Mouse (Mus musculus) layer of hippocampus, adult 2 months (tissue): ENCODE measurements around the gene Tent4b. TPM values are rescaled to one million over a fixed set of nuclear protein-coding genes. Genes with fewer than 3 reads are reported as not detected.

Experiments used
- DNase-seq, 2 experiments: peaks; one replicate each; pipeline ENCODE4 v3.0.0; 2022; ENCODE audit warnings: low spot score in 2 of 2
- H3K27ac ChIP-seq: fragments of 200-600 bp; 2 replicates; pipeline ENCODE4 v1.8.1; 2022
- H3K4me3 ChIP-seq: fragments of 200-600 bp; 2 replicates; pipeline ENCODE4 v1.8.1; 2022; ENCODE audit warnings: mild to moderate bottlenecking
- CTCF ChIP-seq: fragments of 200-600 bp; conservative IDR thresholded peaks from 2 replicates; pipeline ENCODE4 v1.8.1; 2022; ENCODE audit warnings: antibody characterized with exemption, mild to moderate bottlenecking, moderate library complexity
- total RNA-seq, 2 experiments: library from RNA; stranded (reverse); gene quantifications; 2 replicates each; pipeline ENCODE4 v1.2.3; 2021

The Tent4b gene
- total RNA-seq, 2 experiments from 2014 or later = 37.3 to 37.5 TPM

DNA sequence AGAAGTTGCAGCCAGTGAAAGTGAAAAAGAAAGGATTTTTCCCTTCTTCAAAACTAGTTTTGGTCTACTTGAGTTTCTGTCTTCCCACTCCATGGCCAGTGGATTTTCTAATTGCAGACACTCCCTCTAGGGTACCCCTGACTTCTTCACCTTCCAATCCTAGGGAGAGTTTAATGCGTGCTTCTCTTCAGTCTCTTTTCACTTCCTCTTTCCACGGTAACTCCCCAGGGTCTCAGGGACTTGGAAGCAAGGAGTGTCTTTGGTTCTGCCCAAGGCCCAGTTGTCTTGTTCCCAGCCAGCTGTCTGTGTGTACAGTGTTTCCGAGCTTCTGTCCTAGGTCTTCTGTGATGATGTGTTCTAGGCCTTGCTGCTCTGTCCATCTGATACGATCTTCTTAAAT lies 42.9 kb downstream of the Tent4b start:
- H3K27ac ChIP-seq = no peak overlapping the region
- H3K4me3 ChIP-seq = no peak overlapping the region
- TF ChIP-seq CTCF = no peak
- no peak for DNase-seq

DNA sequence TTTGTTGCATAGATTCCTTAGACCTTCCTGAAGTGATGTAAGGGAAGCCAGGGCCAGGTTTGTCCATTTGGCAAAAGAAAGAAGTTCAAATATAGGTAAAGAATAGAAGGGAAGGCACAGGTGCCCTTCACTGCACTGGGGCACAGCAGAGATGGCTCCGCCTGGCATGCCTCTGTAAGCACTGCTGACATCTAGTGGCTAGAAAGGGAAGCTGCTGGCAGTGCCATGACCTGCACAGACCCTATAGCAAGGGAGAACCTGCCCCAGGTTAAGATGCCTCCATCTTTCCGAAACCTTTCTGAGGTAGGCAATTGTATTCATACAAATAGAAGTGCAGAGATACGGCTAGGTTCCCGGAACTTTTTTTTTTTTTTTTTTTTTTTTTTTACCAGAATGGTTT lies 45.3 kb downstream of the Tent4b start:
- H3K27ac ChIP-seq = no peak overlapping the region
- no peak overlapping the region for H3K4me3 ChIP-seq
- TF ChIP-seq CTCF = peak; percentile 87
- peak; percentile 38 to 48 for DNase-seq

DNA sequence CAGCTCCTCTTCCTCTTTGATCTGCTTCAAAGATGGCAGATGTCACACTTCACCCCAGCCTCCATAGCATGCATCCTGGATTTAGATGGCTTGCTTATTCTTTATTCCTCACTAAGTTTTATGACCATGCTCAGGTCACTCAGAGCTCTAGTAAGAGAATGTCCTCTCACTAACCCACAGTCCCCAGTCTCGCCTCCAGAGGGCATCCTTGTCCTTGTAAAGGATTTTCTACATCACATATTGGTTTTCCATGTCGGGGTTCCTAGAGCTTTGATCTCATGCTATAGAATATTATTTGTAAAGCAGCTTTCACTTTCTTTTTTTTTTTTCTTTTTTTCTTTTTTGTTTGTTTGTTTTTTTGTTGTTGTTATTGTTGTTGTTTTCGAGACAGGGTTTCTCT lies 53.8 kb downstream of the Tent4b start:
- Histone ChIP-seq H3K4me3 (no peak overlapping the region), H3K27ac (no peak overlapping the region)
- no peak for DNase-seq
- TF ChIP-seq CTCF = peak; percentile 70

DNA sequence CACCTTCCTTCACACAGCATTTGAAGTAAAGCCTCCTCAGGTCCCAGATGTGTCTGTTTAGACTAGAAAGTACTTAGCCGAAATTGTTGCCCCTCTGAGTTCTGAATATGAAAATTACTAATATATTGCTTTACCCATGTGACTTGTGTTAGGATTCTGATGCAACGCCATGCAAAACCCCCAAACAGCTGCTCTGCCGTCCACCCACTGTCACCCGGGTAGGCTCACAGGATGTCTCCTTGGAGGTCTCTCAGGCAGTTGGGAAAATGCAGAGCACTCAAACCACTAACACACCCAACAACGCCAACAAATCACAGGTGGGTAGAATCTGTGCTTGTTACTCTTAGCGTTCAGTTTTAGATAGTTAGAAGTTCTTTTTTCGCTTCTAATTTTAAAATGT lies 55.9 kb downstream of the Tent4b start:
- peak in 1 of 2 experiments; percentile 7 for DNase-seq
- no peak for TF ChIP-seq CTCF
- H3K4me3 ChIP-seq = no peak overlapping the region
- no peak overlapping the region for H3K27ac ChIP-seq

DNA sequence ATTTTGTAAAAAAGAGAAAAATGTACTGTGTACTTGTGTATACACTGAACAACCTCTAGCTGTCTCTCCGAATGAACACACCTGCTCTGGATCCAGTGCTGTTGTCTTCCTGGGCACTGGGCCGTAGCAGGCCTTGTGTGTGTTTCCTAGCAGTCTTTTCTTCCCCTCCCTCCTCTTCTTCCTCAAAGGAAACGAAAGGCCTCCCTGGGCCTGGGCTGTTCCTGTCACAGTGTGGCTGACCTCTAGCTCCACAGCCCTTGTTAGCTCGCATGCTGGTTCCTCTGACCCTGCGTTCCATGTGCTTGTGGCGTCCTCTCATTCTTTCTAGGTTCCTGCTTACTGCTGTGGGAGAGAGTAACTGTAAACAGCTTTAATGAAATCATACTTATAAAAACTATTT lies 59.0 kb downstream of the Tent4b start:
- no peak for TF ChIP-seq CTCF
- DNase-seq = no peak
- Histone ChIP-seq H3K4me3 (no peak overlapping the region), H3K27ac (no peak overlapping the region)

DNA sequence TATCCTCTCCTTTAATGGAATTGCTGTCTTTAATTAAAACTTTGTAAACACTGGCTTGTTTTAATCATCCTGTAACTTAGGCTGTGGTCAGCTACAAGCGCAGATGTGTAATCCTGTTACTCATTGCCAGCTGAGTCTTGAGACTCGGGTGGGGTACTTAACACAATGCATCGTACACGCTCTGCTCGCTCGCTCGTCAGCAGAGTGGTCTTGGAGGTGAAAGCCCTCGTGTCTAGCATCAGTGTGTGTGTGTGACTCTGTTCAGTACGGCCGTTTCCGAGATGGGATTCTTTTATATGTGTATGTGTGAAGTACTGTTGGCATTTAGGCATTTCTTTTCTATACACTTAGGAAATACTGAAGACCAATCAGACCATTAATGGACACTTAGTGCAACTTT lies 59.5 kb downstream of the Tent4b start:
- no peak for DNase-seq
- no peak for TF ChIP-seq CTCF
- Histone ChIP-seq H3K4me3 (no peak overlapping the region), H3K27ac (no peak overlapping the region)

DNA sequence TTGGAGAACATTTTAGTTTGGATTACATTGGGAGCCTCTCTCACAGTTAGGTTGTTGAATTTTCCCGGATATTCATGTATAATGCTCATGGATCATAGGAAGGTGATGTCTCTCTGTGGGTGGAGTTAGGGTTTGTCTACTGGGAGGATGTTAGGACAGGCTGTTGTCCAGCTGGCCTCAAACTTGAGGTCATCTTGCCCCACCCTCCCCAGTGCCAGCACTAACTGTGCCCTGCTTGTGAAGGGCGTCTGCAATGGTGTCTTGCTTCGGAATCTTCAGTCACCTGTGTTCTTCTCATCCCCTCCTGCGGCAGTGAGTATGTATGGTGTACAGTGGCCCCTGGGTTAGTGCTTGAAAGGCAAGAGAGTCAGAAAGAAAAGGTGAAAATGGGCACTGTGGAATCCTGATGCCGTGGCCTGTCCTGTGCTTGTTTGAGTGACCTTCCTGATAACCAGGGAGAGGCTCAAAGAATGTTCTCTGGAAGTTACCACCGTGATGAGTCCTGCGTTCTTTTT lies 61.5 kb downstream of the Tent4b start:
- no peak for TF ChIP-seq CTCF
- no peak for DNase-seq
- Histone ChIP-seq H3K27ac (no peak overlapping the region), H3K4me3 (no peak overlapping the region)

DNA sequence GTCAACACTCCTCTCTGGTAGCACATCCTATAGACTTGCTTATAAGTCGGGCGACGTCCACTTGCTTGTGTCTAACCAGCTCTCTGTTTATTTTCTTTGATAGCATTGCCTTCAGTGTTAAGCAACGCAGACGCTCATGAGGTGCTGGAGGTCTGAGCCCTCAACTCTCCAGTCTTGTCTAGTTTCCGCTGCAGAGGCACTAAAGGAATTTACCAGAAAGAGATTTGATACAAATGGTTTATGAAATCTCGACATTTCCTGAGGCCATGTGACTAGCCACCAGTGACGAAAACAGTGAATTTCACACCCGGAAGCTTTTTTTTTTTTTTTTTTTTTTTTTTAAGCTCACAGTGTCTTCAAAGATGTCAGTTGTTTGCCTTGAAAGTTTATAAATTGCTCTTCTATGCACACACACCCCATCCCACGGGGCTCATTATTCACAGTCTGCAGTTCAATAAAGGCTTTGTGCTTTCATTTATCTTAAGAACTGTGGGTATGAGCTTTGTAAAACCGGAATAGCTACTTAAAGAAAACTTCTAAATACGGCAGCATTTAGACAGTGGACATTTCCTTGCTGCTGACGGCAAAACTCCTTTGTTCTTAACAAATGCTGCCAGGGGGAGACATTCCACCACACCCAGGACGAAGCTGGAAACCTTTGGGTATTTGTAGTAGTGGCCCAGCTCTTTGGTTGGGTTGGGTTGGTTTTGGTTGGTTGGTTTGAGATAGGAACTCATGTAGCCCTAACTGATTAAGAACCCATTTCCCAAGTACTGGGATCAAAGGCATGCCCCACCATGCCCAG lies 64.0 kb downstream of the Tent4b start:
- Histone ChIP-seq H3K27ac (no peak overlapping the region), H3K4me3 (no peak overlapping the region)
- no peak for DNase-seq
- TF ChIP-seq CTCF = no peak

DNA sequence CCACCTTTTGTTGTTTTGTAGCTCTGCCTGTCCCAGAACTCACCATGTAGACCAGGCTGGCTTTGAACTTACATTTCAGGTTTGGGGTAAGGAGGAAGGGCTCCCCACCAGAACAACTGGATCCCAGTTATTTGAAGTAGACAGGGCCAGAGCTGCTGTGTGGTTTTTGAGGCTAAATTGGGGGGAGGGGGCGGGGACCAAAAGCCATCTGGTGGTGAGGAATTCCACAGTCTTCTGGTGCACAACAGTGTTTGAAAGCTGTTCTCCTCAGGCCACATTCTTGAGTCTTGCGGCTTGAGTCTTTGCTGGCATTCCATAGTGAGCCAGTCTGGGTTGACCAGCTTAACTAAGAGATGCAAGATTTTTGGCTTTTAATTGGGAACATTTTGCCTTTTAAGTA lies 66.5 kb downstream of the Tent4b start:
- no peak for TF ChIP-seq CTCF
- H3K27ac ChIP-seq = no peak overlapping the region
- no peak for DNase-seq
- no peak overlapping the region for H3K4me3 ChIP-seq

DNA sequence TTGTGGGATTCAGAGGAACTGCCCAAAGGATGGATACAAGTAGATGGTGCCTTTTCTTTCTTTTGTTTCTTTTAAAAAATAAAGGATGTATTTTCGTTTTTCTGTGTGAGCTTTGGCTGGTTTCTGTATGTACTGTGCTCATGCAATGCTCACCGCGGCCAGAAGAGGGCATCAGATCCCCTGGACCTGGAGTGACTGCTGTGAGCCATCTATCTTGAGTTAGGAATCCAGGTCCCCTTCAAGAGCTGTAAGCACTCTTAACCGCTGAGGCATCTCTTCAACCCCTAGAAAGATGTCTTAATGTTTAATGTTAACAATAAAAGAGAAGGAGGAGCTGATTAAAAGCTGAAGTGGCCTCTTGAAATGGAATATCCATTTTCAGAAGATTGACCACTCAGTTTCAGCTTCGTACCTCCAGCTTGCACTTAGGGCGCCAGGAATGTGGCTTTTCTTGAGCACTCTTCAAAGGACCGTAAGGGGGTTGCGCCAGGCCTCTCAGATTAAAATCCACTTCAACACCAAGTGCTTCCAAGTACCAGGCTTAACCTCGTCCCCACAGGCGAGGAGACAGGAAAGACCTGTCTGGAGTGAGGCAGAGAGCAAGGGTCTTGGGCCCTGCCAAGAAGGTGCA lies 67.3 kb downstream of the Tent4b start:
- H3K4me3 ChIP-seq = no peak overlapping the region
- DNase-seq = peak; percentile 69 to 91
- no peak overlapping the region for H3K27ac ChIP-seq
- TF ChIP-seq CTCF = peak; percentile 97

DNA sequence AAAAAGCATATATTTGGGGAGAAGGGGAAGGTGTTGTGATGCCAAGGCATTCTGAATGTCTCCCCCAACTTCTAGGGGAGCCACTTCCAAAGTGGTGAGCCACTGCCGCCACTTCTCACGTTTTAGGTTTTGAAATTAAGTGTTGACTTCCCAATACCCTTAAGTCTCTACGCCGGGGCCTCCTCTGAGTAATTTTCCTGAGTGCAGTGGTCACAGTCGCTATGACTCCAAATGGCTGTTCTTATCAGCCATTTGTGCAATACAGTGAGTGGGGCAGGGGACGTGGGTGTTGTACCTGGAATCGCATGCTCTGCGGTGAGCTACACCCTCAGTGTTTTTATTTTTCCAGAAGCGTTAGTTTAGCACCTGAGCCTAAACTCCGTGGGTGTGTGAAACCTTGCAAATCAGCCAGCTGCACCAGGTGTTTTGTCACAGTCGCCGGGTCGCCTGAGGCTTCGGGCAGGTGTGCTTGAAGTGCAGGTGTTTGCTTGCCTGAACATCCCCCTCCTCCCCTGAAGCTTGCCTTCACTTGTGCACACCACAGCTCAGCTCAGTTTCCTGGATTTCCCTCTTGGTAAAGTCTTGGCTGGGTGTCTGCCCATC lies 67.9 kb downstream of the Tent4b start:
- DNase-seq = no peak
- H3K27ac ChIP-seq = no peak overlapping the region
- no peak overlapping the region for H3K4me3 ChIP-seq
- TF ChIP-seq CTCF = no peak

DNA sequence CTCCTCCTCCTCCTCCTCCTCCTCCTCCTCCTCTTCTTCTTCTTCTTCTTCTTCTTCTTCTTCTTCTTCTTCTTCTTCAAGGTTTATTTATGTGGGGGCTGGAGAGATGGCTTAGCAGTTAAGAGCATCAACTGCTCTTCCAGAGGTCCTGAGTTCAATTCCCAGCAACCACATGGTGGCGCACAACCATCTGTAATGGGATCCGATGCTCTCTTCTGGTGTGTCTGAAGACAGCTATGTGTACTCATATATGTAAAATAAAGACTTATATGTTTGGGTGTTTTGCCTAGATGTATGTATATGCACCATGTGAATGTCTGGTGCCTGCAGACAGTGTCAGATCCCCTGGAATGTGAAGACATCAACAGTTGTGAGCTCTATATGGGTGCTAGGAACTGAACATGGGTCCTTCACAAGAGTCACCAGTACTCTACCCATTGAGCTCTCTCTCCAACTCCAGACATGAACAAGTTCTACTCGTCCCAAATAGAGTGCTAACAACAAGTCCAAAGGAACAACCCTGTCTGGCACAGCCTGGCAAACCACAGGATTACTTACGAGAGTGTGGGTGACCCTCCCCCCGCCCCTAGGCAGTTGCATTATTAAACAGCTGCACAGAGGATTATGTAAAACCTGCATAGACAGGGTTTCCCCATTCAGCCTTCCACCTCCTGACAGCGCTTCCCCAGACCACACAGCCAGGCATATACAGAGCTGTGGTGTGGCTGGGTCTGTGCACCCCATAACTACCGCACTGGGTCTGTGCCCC lies 70.3 kb downstream of the Tent4b start:
- no peak overlapping the region for H3K4me3 ChIP-seq
- DNase-seq = no peak
- peak; percentile 58 for TF ChIP-seq CTCF
- H3K27ac ChIP-seq = no peak overlapping the region

DNA sequence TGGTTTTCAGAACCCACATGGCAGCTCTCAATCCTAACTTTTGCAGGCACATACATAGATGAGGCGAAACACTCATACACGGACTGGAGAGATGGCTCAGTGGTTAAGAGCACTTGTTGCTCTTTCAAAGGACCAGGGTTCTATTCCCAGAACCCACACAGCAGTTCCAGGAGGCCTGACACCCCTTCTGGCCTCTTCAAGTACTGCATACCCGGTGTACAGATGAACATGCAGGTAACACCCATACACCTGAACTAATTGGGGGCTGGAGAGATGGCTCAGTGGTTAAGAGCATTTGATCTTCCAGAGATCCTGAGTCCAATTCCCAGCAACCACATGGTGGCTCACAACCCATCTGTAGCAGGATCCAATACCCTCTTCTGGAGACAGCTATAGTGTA lies 71.1 kb downstream of the Tent4b start:
- no peak for TF ChIP-seq CTCF

More for the DNA sequence above, 71.1 kb downstream of the Tent4b start:
- no peak for DNase-seq
- no peak overlapping the region for H3K4me3 ChIP-seq
- H3K27ac ChIP-seq = no peak overlapping the region
